Comparison of ENCODE assay signal across 13 mouse cellular contexts in genomic region chr6:15737312-15737911, GRCm38 (mm10). TPM values are rescaled to one million over a fixed set of nuclear protein-coding genes. Genes with fewer than 3 reads are reported as not detected.
A peak's percentile ranks its signal among the peaks of the same experiment; 100 is the strongest.
DNase-seq lines count a peak whose midpoint lies in the region; ATAC-seq and TF ChIP-seq lines count a peak whose summit lies in the region.
"Had no signal": no experiment of that assay in that cellular context is flagged by ENCODE, and none has a peak within 500 bp of the region (broad histone marks: within the 10 kb centered on the region; RNA-seq: fewer than 3 reads in every experiment).

No protein-coding gene starts in this region.

- H3K9ac ChIP-seq in forebrain, embryonic 15.5 days (replicated peaks): no peak overlapping the region
- no peak overlapping the region for H3K9ac ChIP-seq in forebrain, embryonic 11.5 days (ENCODE audit: low read length)
- H3K9ac ChIP-seq in kidney, embryonic 14.5 days (ENCODE audit: low read depth, low read length): no peak overlapping the region
- H3K9ac ChIP-seq: limb, embryonic 15.5 days; neural tube, embryonic 12.5 days had no signal

- TF ChIP-seq CTCF in kidney, adult 2 months (conservative IDR thresholded peaks at IDR 0.05; ENCODE audit: insufficient read depth, insufficient read length, low read depth, low read length): 0 out of 2 replicates have a peak, but pooled peaks have one; percentile 23

- H3K9me3 ChIP-seq in forebrain, embryonic 15.5 days: no peaks in the 10 kb centered on the region
- no peaks in the 10 kb centered on the region for H3K9me3 ChIP-seq in forebrain, embryonic 11.5 days (ENCODE audit: control insufficient read depth, low read length)
- H3K9me3 ChIP-seq in kidney, embryonic 14.5 days (ENCODE audit: control insufficient read depth, low read length): no peaks in the 10 kb centered on the region
- H3K9me3 ChIP-seq: limb, embryonic 15.5 days; megakaryocyte, embryonic 14.5 days; neural tube, embryonic 12.5 days had no signal

- no peak for DNase-seq in forebrain, embryonic 11.5 days (ENCODE audit: low spot score)
- peak; percentile 38 for DNase-seq in kidney, adult 2 months
- peak; percentile 40 for DNase-seq in Muller cell, postnatal 12 days (ENCODE audit: inconsistent ontology term)
- peak; percentile 84 for DNase-seq in lung, postnatal 25 days (ENCODE audit: low spot score)
- no peak for DNase-seq in cerebellum, adult 11 months
- no peak for DNase-seq in frontal cortex, postnatal 14 days (ENCODE audit: low spot score in 2 of 2)
- DNase-seq: gastrocnemius, postnatal 14 days had no signal

- peak; percentile 80 for ATAC-seq in forebrain, embryonic 15.5 days (replicated peaks)
- no peak for ATAC-seq in forebrain, embryonic 11.5 days (replicated peaks; ENCODE audit: low FRiP score)
- ATAC-seq in kidney, embryonic 14.5 days (ENCODE audit: low FRiP score, low TSS enrichment): no peak

- WGBS in forebrain, embryonic 15.5 days: 40% methylated on average over 8 of the region's 8 CpGs
- 86% methylated on average over 8 of the region's 8 CpGs for WGBS in forebrain, embryonic 11.5 days
- 57% methylated on average over 8 of the region's 8 CpGs for WGBS in kidney, adult 2 months
- 69% methylated on average over 8 of the region's 8 CpGs for whole genome bisulfite sequencing in kidney, embryonic 14.5 days

- no peak overlapping the region for H3K27ac ChIP-seq in forebrain, embryonic 15.5 days (replicated peaks)
- no peak overlapping the region for H3K27ac ChIP-seq in forebrain, embryonic 11.5 days (ENCODE audit: low read depth, low read length)
- no peak overlapping the region for H3K27ac ChIP-seq in kidney, adult 2 months (ENCODE audit: insufficient read depth, low read depth, low read length)
- H3K27ac ChIP-seq in kidney, embryonic 14.5 days (ENCODE audit: low read depth, low read length): no peak overlapping the region
- H3K27ac ChIP-seq: left cerebral cortex, adult 2 months; limb, embryonic 15.5 days; neural tube, embryonic 12.5 days had no signal

- H3K36me3 ChIP-seq in forebrain, embryonic 15.5 days: no peaks in the 10 kb centered on the region
- H3K36me3 ChIP-seq in forebrain, embryonic 11.5 days (ENCODE audit: control insufficient read depth, insufficient read depth, low read length): no peaks in the 10 kb centered on the region
- H3K36me3 ChIP-seq in kidney, adult 2 months (ENCODE audit: control insufficient read depth, insufficient read depth, low read length): peaks cover 1% of the 10 kb centered on the region
- H3K36me3 ChIP-seq in kidney, embryonic 14.5 days (ENCODE audit: control insufficient read depth, insufficient read depth, low read length): peaks cover 3% of the 10 kb centered on the region; the same call in 1 of the 2 replicates
- H3K36me3 ChIP-seq: neural tube, embryonic 12.5 days had no signal

- H3K4me2 ChIP-seq in forebrain, embryonic 15.5 days (replicated peaks): no peak overlapping the region
- H3K4me2 ChIP-seq in forebrain, embryonic 11.5 days (ENCODE audit: low read depth, low read length, severe bottlenecking): no peak overlapping the region
- H3K4me2 ChIP-seq in kidney, embryonic 14.5 days (replicated peaks; ENCODE audit: low read depth, low read length): no peak overlapping the region
- H3K4me2 ChIP-seq: limb, embryonic 15.5 days; neural tube, embryonic 12.5 days had no signal

- TF ChIP-seq POLR2A in kidney, adult 2 months (IDR thresholded peaks at IDR 0.05; ENCODE audit: low read depth, low read length): no peak

- H3K4me1 ChIP-seq in forebrain, embryonic 15.5 days: no peaks in the 10 kb centered on the region
- H3K4me1 ChIP-seq in forebrain, embryonic 11.5 days (replicated peaks; ENCODE audit: control insufficient read depth, insufficient read depth, low read length): no peaks in the 10 kb centered on the region
- H3K4me1 ChIP-seq in kidney, adult 2 months (ENCODE audit: control insufficient read depth, insufficient read depth, low read length): 0 out of 2 replicates have a peak, but pooled peaks cover 2% of the 10 kb centered on the region
- H3K4me1 ChIP-seq in kidney, embryonic 14.5 days (ENCODE audit: control insufficient read depth, insufficient read depth, low read length): no peaks in the 10 kb centered on the region
- H3K4me1 ChIP-seq: limb, embryonic 15.5 days; neural tube, embryonic 12.5 days had no signal

- no peaks in the 10 kb centered on the region for H3K27me3 ChIP-seq in forebrain, embryonic 15.5 days
- H3K27me3 ChIP-seq in forebrain, embryonic 11.5 days (ENCODE audit: control insufficient read depth, insufficient read depth, low read length): no peaks in the 10 kb centered on the region
- H3K27me3 ChIP-seq in kidney, adult 2 months (replicated peaks; ENCODE audit: control insufficient read depth, insufficient read depth, low read length): no peaks in the 10 kb centered on the region
- H3K27me3 ChIP-seq in kidney, embryonic 14.5 days (ENCODE audit: control insufficient read depth, insufficient read depth, low read length): no peaks in the 10 kb centered on the region
- H3K27me3 ChIP-seq: limb, embryonic 15.5 days; megakaryocyte, embryonic 14.5 days; neural tube, embryonic 12.5 days had no signal

- no peak overlapping the region for H3K4me3 ChIP-seq in forebrain, embryonic 15.5 days
- H3K4me3 ChIP-seq in forebrain, embryonic 11.5 days (ENCODE audit: low read depth, low read length): no peak overlapping the region
- H3K4me3 ChIP-seq in kidney, adult 2 months (ENCODE audit: insufficient read depth, low read depth, low read length): no peak overlapping the region
- H3K4me3 ChIP-seq in kidney, embryonic 14.5 days (ENCODE audit: low read length): no peak overlapping the region
- H3K4me3 ChIP-seq: left cerebral cortex, adult 2 months; limb, embryonic 15.5 days; megakaryocyte, embryonic 14.5 days; neural tube, embryonic 12.5 days had no signal

RNA-seq across cellular contexts. Expression of gene Mdfic, which starts 17.0 kb away (rescaled TPM):
- polyA plus RNA-seq in forebrain, embryonic 15.5 days (2015; fragmentation: Nextera tagmentation; extraction: Ambion mirVana): 1.2 and 2.0 TPM in 2 replicates
- 5.4 and 5.7 TPM in 2 replicates for polyA plus RNA-seq in forebrain, embryonic 11.5 days (2014; fragmentation: Nextera tagmentation; extraction: Ambion mirVana)
- polyA plus RNA-seq in kidney, adult 2 months (2012; rRNA removed): 9.7 and 10.5 TPM in 2 replicates
- polyA plus RNA-seq in kidney, embryonic 14.5 days (2014; fragmentation: Nextera tagmentation; extraction: Ambion mirVana): 7.2 and 7.4 TPM in 2 replicates

Comparison
In these comparisons a context has a peak if more than half of its experiments do, and no peak if none do; other contexts are left out.
1. DNase-seq: peak in kidney, adult 2 months (single experiment), Muller cell, postnatal 12 days (single experiment) and lung, postnatal 25 days (single experiment); none in forebrain, embryonic 11.5 days (single experiment), cerebellum, adult 11 months (single experiment) and frontal cortex, postnatal 14 days (0 of 2).